Comparison of ENCODE assay signal across 7 mouse cellular contexts in the genomic region with DNA sequence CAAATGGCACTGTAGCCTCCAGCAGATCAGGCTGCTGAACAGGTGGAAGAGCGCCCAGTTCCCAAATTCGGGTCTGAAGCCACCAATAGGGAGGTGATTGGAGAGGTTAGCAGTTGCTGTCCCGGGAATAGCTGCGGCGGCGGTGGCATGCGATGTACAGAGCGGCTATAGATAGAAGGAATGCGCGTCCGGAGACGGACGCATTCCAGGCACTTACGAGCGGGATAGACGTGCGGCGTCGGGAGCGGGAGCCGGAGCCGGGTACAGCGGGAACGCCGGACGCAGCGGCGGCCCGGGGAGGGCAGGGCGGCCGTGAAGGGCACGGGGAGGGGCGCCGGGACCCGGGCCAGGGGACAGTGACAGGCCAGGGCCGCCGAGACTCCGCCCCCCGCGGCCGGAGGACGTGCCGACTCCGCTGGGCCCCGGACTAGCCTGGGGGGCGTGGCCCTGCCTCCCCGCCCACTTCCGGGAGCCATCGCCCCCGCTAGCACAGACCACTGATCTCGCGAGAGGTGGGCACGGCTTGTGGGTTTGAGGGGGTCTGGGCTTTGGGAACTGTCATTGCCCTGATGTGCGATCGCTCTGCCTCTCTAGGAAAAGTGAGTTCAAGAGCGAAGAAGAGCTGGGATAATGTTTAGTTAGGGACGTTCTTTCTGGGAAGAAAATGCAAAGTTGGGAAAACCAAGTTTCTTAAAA. TPM values are rescaled to one million over a fixed set of nuclear protein-coding genes. Genes with fewer than 3 reads are reported as not detected.
DNase-seq lines count a peak whose midpoint lies in the region; ATAC-seq lines count a peak whose summit lies in the region.

TSS of gene Agl (minus strand) at position 356 of the 696 bp plus-strand sequence.

- H3K9ac ChIP-seq in embryonic facial prominence, embryonic 11.5 days (replicated peaks; ENCODE audit: low read length) = peak within 1 kb of the TSS; percentile 79
- H3K9ac ChIP-seq in limb, embryonic 11.5 days (ENCODE audit: low read length) = peak within 1 kb of the TSS; percentile 63
- H3K9ac ChIP-seq in midbrain, embryonic 14.5 days (replicated peaks; ENCODE audit: low read length) = peak within 1 kb of the TSS; percentile 72

- ATAC-seq in embryonic facial prominence, embryonic 11.5 days (replicated peaks; ENCODE audit: insufficient number of reproducible peaks, low FRiP score, low TSS enrichment, low read depth) = peak; percentile 99
- peak; percentile 99 for ATAC-seq in limb, embryonic 11.5 days (ENCODE audit: insufficient number of reproducible peaks, low FRiP score, low TSS enrichment, low read depth)
- ATAC-seq in midbrain, embryonic 14.5 days (ENCODE audit: low FRiP score, low TSS enrichment) = peak; percentile 100

- peak within 1 kb of the TSS; percentile 69 for H3K4me3 ChIP-seq in embryonic facial prominence, embryonic 11.5 days (ENCODE audit: low read depth, low read length)
- peak within 1 kb of the TSS; percentile 77 for H3K4me3 ChIP-seq in limb, embryonic 11.5 days (ENCODE audit: low read depth, low read length)
- peak within 1 kb of the TSS; percentile 70 for H3K4me3 ChIP-seq in midbrain, embryonic 14.5 days (replicated peaks; ENCODE audit: low read depth, low read length)

- H3K27me3 ChIP-seq in embryonic facial prominence, embryonic 11.5 days (ENCODE audit: control insufficient read depth, insufficient read depth, low read length) = no peaks in the 10 kb centered on the region
- H3K27me3 ChIP-seq in limb, embryonic 11.5 days (ENCODE audit: control insufficient read depth, insufficient read depth, low read length) = no peaks in the 10 kb centered on the region
- no peaks in the 10 kb centered on the region for H3K27me3 ChIP-seq in midbrain, embryonic 14.5 days (ENCODE audit: control insufficient read depth, insufficient read depth, low read length)

- no peaks in the 10 kb centered on the region for H3K36me3 ChIP-seq in embryonic facial prominence, embryonic 11.5 days (replicated peaks; ENCODE audit: control insufficient read depth, insufficient read depth, low read depth, low read length)
- no peaks in the 10 kb centered on the region for H3K36me3 ChIP-seq in limb, embryonic 11.5 days (ENCODE audit: control insufficient read depth, insufficient read depth, low read length)
- 0 out of 2 replicates have a peak, but pooled peaks cover 6% of the 10 kb centered on the region for H3K36me3 ChIP-seq in midbrain, embryonic 14.5 days (ENCODE audit: control insufficient read depth, insufficient read depth, low read length)

- no peaks in the 10 kb centered on the region for H3K9me3 ChIP-seq in embryonic facial prominence, embryonic 11.5 days (replicated peaks; ENCODE audit: control insufficient read depth, low read length)
- no peaks in the 10 kb centered on the region for H3K9me3 ChIP-seq in limb, embryonic 11.5 days (ENCODE audit: control insufficient read depth, low read length)
- H3K9me3 ChIP-seq in midbrain, embryonic 14.5 days (ENCODE audit: control insufficient read depth, low read length) = no peaks in the 10 kb centered on the region

- DNase-seq in adrenal gland, postnatal 14 days = peak; percentile 99
- DNase-seq in embryonic facial prominence, embryonic 11.5 days (ENCODE audit: low spot score) = peak; percentile 98
- DNase-seq in heart, adult 11 months = peak; percentile 100
- DNase-seq in kidney, adult 18-20 months = peak; percentile 95
- peak; percentile 98 for DNase-seq in limb, embryonic 11.5 days (ENCODE audit: low spot score)
- peak; percentile 98 for DNase-seq in midbrain, embryonic 14.5 days
- peak; percentile 87 to 93 for DNase-seq in spleen, adult 18-20 months

- H3K4me2 ChIP-seq in embryonic facial prominence, embryonic 11.5 days (ENCODE audit: low read depth, low read length) = peak within 1 kb of the TSS; percentile 75
- H3K4me2 ChIP-seq in limb, embryonic 11.5 days (ENCODE audit: low read depth, severe bottlenecking) = peak within 1 kb of the TSS; percentile 75
- H3K4me2 ChIP-seq in midbrain, embryonic 14.5 days (ENCODE audit: low read length) = peak within 1 kb of the TSS; percentile 81

- H3K27ac ChIP-seq in embryonic facial prominence, embryonic 11.5 days (replicated peaks; ENCODE audit: low read depth, low read length) = no peak within 1 kb of the TSS; the same call in 1 of the 2 replicates
- 0 out of 2 replicates have a peak within 1 kb of the TSS, but pooled peaks have one; percentile 26 for H3K27ac ChIP-seq in limb, embryonic 11.5 days (replicated peaks; ENCODE audit: low read depth, low read length)
- H3K27ac ChIP-seq in midbrain, embryonic 14.5 days (replicated peaks; ENCODE audit: low read depth, low read length) = peak within 1 kb of the TSS; percentile 87

- under 1% methylated on average over 57 of the region's 57 CpGs for WGBS in embryonic facial prominence, embryonic 11.5 days
- WGBS in limb, embryonic 11.5 days = under 1% methylated on average over 55 of the region's 57 CpGs
- under 1% methylated on average over 56 of the region's 57 CpGs for WGBS in midbrain, embryonic 14.5 days

- no peaks in the 10 kb centered on the region for H3K4me1 ChIP-seq in embryonic facial prominence, embryonic 11.5 days (ENCODE audit: control insufficient read depth, insufficient read depth, low read length)
- no peaks in the 10 kb centered on the region for H3K4me1 ChIP-seq in limb, embryonic 11.5 days (ENCODE audit: control insufficient read depth, insufficient read depth, low read length)
- peaks cover 9% of the 10 kb centered on the region; the same call in 1 of the 2 replicates for H3K4me1 ChIP-seq in midbrain, embryonic 14.5 days (ENCODE audit: control insufficient read depth, insufficient read depth, low read length)

RNA-seq across cellular contexts. Expression of gene Agl, which starts in this region (rescaled TPM):
- 43.6 and 46.4 TPM in 2 replicates for total RNA-seq in adrenal gland, postnatal 14 days (2021)
- 14.7 and 15.6 TPM in 2 replicates for polyA plus RNA-seq in embryonic facial prominence, embryonic 11.5 days (2014; fragmentation: Nextera tagmentation; extraction: Ambion mirVana)
- polyA plus RNA-seq in limb, embryonic 11.5 days (2014; fragmentation: Nextera tagmentation; extraction: Ambion mirVana) = 10.2 and 10.4 TPM in 2 replicates
- polyA plus RNA-seq in midbrain, embryonic 14.5 days (2014; fragmentation: Nextera tagmentation; extraction: Ambion mirVana) = 12.3 and 17.4 TPM in 2 replicates
